Mouse (Mus musculus) bone marrow, adult 2 months (tissue): ENCODE measurements around the gene Gdpd2.

ENCODE experiments used
- CTCF ChIP-seq: fragments of 200-500 bp; IDR thresholded peaks from 2 replicates; pipeline ENCODE4 v1.5.1; 2011; ENCODE audit warnings: low read length, control low read depth; ENCODE audit not compliant: control insufficient read depth, insufficient read depth
- POLR2A ChIP-seq: fragments of 200-500 bp; IDR thresholded peaks from 2 replicates; pipeline ENCODE4 v1.6.1; 2011; ENCODE audit warnings: low read depth, mild to moderate bottlenecking, control low read depth, low read length, borderline replicate concordance; ENCODE audit not compliant: control insufficient read depth

DNA sequence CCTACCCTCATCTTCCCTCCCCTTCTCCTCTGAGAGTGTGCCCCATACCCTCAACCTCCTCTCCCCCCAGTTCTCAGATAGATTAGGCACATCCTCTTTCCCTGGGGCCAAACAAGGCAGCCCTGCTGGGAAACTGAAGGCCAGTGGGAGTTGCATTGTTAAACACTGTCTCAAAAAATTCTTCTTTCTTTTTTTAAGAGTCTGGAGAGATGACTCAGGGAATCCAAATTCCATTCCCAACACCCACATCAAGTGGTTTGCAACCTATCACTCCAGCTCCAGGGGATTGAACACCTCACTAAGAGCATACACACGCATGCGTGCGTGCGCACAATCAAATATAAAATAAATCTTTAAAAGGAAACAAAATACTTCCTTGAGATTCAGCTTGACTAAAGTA lies 32.9 kb upstream of the Gdpd2 start:
- TF ChIP-seq POLR2A (no peak), CTCF (no peak)
